Mouse (Mus musculus) gastrocnemius, postnatal 10 days (tissue): Measurements from ENCODE around the gene Plcg1. TPM values are rescaled to one million over a fixed set of nuclear protein-coding genes. Genes with fewer than 3 reads are reported as not detected.

ENCODE experiments used
- DNase-seq: peaks from one replicate; pipeline ENCODE4 v3.0.0; 2021; ENCODE audit warnings: mixed read lengths
- total RNA-seq, 2 experiments: library from RNA; stranded (reverse); gene quantifications; 2 replicates each; pipeline ENCODE4 v1.2.3; 2021

The Plcg1 gene
- total RNA-seq, 2 experiments from 2014 or later = 43.3 to 64.5 TPM

GRCm38 (mm10) chr2:160770409-160770808, 39.3 kb downstream of the Plcg1 start:
- peak; percentile 6 for DNase-seq

- DNase-seq = no peak
Measured at GRCm38 (mm10) chr2:160770871-160771270, 39.8 kb downstream of the Plcg1 start.

- DNase-seq = no peak
Measured at GRCm38 (mm10) chr2:160771325-160772276, 40.5 kb downstream of the Plcg1 start.

- DNase-seq = no peak
Measured at GRCm38 (mm10) chr2:160778034-160778433, 46.9 kb downstream of the Plcg1 start.

- DNase-seq = no peak
Measured at GRCm38 (mm10) chr2:160780154-160780833, 49.2 kb downstream of the Plcg1 start.

GRCm38 (mm10) chr2:160780834-160781219, 49.7 kb downstream of the Plcg1 start:
- no peak for DNase-seq

- no peak for DNase-seq
Measured at GRCm38 (mm10) chr2:160786333-160786732, 55.2 kb downstream of the Plcg1 start.

- DNase-seq = no peak
Measured at GRCm38 (mm10) chr2:160789046-160789445, 57.9 kb downstream of the Plcg1 start.

- DNase-seq = no peak
Measured at GRCm38 (mm10) chr2:160789741-160790140, 58.6 kb downstream of the Plcg1 start.

GRCm38 (mm10) chr2:160793117-160793516, 62.0 kb downstream of the Plcg1 start:
- DNase-seq = no peak

GRCm38 (mm10) chr2:160796973-160797372, 65.9 kb downstream of the Plcg1 start:
- peak; percentile 61 for DNase-seq

- no peak for DNase-seq
Measured at GRCm38 (mm10) chr2:160798206-160798605, 67.1 kb downstream of the Plcg1 start.

- DNase-seq = no peak
Measured at GRCm38 (mm10) chr2:160800967-160801366, 69.9 kb downstream of the Plcg1 start.

- DNase-seq = no peak
Measured at GRCm38 (mm10) chr2:160802326-160802725, 71.2 kb downstream of the Plcg1 start.

GRCm38 (mm10) chr2:160804794-160805527, 73.9 kb downstream of the Plcg1 start:
- DNase-seq = no peak

GRCm38 (mm10) chr2:160806091-160806521, 75.0 kb downstream of the Plcg1 start:
- peak; percentile 35 for DNase-seq

- no peak for DNase-seq
Measured at GRCm38 (mm10) chr2:160810376-160810775, 79.3 kb downstream of the Plcg1 start.

- DNase-seq = no peak
Measured at GRCm38 (mm10) chr2:160810802-160811201, 79.7 kb downstream of the Plcg1 start.
